Mouse (Mus musculus) hindbrain, embryonic 15.5 days (tissue): ENCODE data around the gene Dnajc8. TPM values are rescaled to one million over a fixed set of nuclear protein-coding genes. Genes with fewer than 3 reads are reported as not detected.
"Not testable (repeated sequence)": the region's sequence is repeated elsewhere in the genome, so short reads cannot be mapped to it uniquely, and the experiment has no call there.

ENCODE experiments used
- ATAC-seq: fragments of 200-750 bp; cut with Nextera tagmentation; 2 replicates; pipeline ENCODE4 v1.8.0; 2017; ENCODE audit warnings: low read depth, moderate number of reproducible peaks, moderate TSS enrichment; ENCODE audit not compliant: low FRiP score
- H3K27ac ChIP-seq: fragments of 300-500 bp; sonication (generic); replicated peaks from 2 replicates; pipeline ENCODE4 v1.5.1; 2015; ENCODE audit warnings: mild to moderate bottlenecking, inconsistent platforms
- H3K27me3 ChIP-seq: fragments of 300-500 bp; sonication (generic); 2 replicates; pipeline ENCODE4 v1.6.1; 2015; ENCODE audit warnings: control low read depth, inconsistent platforms
- H3K36me3 ChIP-seq: fragments of 300-500 bp; sonication (generic); 2 replicates; pipeline ENCODE4 v1.6.1; 2015; ENCODE audit warnings: control low read depth, inconsistent platforms
- H3K4me1 ChIP-seq: fragments of 300-500 bp; sonication (generic); replicated peaks from 2 replicates; pipeline ENCODE4 v1.6.1; 2015; ENCODE audit warnings: control low read depth, inconsistent platforms
- H3K4me2 ChIP-seq: fragments of 300-500 bp; sonication (generic); 2 replicates; pipeline ENCODE4 v1.6.1; 2015; ENCODE audit warnings: moderate library complexity, mild to moderate bottlenecking, inconsistent platforms
- H3K4me3 ChIP-seq: fragments of 300-500 bp; sonication (generic); 2 replicates; pipeline ENCODE4 v1.5.1; 2015; ENCODE audit warnings: mild to moderate bottlenecking, inconsistent platforms
- H3K9ac ChIP-seq: fragments of 300-500 bp; sonication (generic); 2 replicates; pipeline ENCODE4 v1.6.1; 2015; ENCODE audit warnings: inconsistent platforms
- H3K9me3 ChIP-seq: fragments of 300-500 bp; sonication (generic); 2 replicates; pipeline ENCODE4 v1.6.1; 2016; ENCODE audit warnings: control low read depth, inconsistent platforms
- WGBS: fragments of 180-500 bp; shearing (Covaris S2); methylation state at CpG from one replicate; pipeline ENCODE4 v1.1.7; 2015; 5-methylcytosine and 5-hydroxymethylcytosine counted together
- polyA plus RNA-seq: library from polyadenylated mRNA; unstranded; fragments of >200 nt; fragmentation: Nextera tagmentation; extraction: Ambion mirVana; gene quantifications from 2 replicates; pipeline ENCODE4 v1.2.1, GENCODE M21; 2015

Gene Dnajc8
- polyA plus RNA-seq, 1 experiment from 2014 or later: 133 TPM

DNA sequence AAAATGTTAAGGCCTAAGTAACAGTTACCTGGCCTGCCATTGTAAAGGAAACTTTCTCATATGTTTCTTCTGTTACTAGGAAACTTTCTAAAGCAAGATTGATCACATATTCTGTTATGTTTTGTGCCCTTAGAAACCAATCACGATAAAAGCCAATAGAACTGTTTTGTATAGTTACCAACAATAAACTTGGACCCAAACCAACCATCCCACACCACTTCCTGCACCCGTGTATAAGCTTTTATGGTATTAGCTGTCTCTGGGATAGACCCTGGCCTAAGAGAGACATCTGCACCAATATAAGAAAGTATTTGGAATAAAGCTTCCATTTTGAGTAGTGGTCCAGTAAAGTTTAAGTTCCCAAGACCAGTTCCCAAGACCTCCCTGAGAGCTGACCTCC is 49.6 kb downstream of the Dnajc8 start:
- Histone ChIP-seq H3K9ac (no peak overlapping the region), H3K4me2 (no peak overlapping the region), H3K36me3 (no peaks in the 10 kb centered on the region), H3K27ac (no peak overlapping the region), H3K27me3 (no peaks in the 10 kb centered on the region), H3K4me1 (no peaks in the 10 kb centered on the region), H3K9me3 (no peaks in the 10 kb centered on the region), H3K4me3 (no peak overlapping the region)
- ATAC-seq: no peak
- WGBS: 81% methylated on average over 2 of the region's 2 CpGs

DNA sequence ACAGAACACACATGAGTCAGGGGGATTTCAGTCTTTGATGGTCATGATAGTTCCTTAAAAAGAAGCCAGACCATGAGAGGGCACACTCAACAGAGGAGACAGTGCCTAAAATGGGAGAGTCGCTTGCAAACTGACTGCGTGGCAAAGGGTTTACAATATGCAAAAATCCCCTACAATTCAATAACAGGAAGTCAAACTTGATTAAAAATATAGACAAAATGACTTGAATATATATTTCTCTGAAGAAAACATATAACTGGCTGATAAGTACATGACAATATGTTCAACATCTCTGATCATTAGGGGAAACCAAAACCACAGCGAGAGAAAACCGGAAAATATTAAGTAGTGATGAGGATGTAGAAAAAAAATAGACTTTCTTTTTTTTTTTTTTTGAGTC is 50.9 kb downstream of the Dnajc8 start:
- Histone ChIP-seq H3K4me3 (no peak overlapping the region), H3K27ac (no peak overlapping the region), H3K27me3 (no peaks in the 10 kb centered on the region), H3K36me3 (no peaks in the 10 kb centered on the region), H3K4me1 (no peaks in the 10 kb centered on the region), H3K9ac (no peak overlapping the region), H3K4me2 (no peak overlapping the region), H3K9me3 (no peaks in the 10 kb centered on the region)
- no peak for ATAC-seq
- 96% methylated on average over 4 of the region's 4 CpGs for WGBS

DNA sequence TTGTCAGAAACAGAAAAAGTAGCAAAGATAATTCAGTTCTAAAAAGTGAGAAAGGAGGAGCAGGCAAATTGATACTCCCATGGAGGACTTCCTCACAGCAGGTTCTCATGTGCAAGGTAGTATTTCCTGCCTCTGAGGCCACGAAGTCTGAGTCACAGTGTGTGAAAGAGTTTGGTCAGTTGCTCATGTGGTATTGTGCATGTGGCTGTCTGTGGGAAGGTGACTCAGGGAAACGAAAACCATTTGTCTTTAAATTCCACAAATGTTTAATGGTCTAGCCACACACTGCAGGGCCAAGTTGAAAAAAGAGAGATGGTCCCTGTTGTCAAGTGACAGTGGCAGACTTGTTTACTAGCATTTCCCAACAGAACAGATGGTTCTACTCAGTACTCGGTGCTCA is 53.2 kb downstream of the Dnajc8 start:
- H3K27me3 ChIP-seq: no peaks in the 10 kb centered on the region
- no peak for ATAC-seq
- H3K4me1 ChIP-seq: no peaks in the 10 kb centered on the region
- no peak overlapping the region for H3K9ac ChIP-seq
- H3K9me3 ChIP-seq: no peaks in the 10 kb centered on the region
- 82% methylated on average over 3 of the region's 3 CpGs for WGBS
- H3K4me3 ChIP-seq: no peak overlapping the region
- H3K4me2 ChIP-seq: no peak overlapping the region
- H3K27ac ChIP-seq: no peak overlapping the region
- no peaks in the 10 kb centered on the region for H3K36me3 ChIP-seq

DNA sequence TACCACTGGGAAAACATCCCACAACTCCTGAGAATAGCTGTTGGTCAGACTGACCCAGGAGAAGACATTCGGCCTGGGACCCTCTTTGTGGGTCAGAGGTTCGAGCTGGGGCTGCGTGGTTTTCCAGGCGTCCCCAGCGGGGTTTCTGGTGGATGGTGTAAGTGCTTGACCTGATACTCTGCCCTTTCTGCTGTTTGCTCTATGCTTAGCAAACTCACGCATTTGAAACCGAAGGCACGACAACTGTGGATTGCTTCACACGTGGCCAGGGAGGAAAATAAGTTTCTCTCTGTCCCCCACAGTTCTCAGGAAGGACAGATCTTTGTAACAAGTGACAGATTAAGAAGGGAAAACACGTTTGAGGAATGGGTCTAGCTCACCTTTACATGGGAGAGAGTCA is 55.3 kb downstream of the Dnajc8 start:
- ATAC-seq: no peak
- no peak overlapping the region for H3K27ac ChIP-seq
- H3K4me2 ChIP-seq: no peak overlapping the region
- H3K4me3 ChIP-seq: no peak overlapping the region
- H3K36me3 ChIP-seq: no peaks in the 10 kb centered on the region
- no peaks in the 10 kb centered on the region for H3K27me3 ChIP-seq
- no peaks in the 10 kb centered on the region for H3K4me1 ChIP-seq
- 86% methylated on average over 10 of the region's 10 CpGs for WGBS
- no peaks in the 10 kb centered on the region for H3K9me3 ChIP-seq
- H3K9ac ChIP-seq: no peak overlapping the region

DNA sequence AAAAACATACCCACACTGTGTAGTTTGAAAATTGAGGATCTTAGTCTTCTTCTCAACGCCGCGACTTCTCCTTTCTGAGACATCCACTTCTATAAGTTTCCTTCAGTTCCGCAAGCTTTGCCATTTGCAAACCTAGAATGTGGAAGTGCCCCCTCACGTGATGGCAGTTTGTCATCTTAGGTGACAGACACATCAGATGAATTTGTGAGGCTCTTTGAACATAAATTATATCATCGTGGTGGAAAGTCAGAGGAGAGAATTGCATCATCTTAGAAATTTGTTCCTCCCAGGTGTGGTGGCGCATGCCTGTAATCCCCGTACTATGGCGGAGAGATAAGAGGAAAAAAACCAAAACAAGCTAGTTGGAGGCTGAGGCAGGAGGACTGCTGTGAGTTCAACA is 57.6 kb downstream of the Dnajc8 start:
- no peak for ATAC-seq
- no peaks in the 10 kb centered on the region for H3K27me3 ChIP-seq
- 94% methylated on average over 9 of the region's 9 CpGs for WGBS

DNA sequence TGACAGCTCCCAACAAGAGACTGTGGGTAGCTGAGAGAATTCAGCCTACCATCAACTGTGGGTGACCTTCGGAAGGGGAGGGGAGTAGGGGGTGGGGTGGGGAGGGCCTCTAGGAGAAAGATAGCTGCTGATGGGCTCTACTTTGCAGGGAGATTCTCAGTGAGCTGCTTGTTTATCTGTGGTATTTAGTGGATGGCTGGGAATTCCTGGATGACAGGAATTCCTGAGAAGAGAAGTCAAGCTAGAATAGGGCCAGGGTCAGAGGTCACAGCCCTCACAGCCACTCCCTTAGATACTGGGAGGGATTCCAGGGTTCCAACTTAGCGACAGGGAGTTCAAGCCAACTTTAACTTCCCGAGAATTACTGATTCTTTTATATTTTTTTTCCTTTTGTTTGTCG is 58.8 kb downstream of the Dnajc8 start:
- no peak for ATAC-seq
- H3K4me2 ChIP-seq: no peak overlapping the region
- no peaks in the 10 kb centered on the region for H3K9me3 ChIP-seq
- 21% methylated on average over 4 of the region's 4 CpGs for WGBS
- no peaks in the 10 kb centered on the region for H3K4me1 ChIP-seq
- no peak overlapping the region for H3K27ac ChIP-seq
- H3K4me3 ChIP-seq: no peak overlapping the region
- no peak overlapping the region for H3K9ac ChIP-seq
- H3K36me3 ChIP-seq: no peaks in the 10 kb centered on the region
- no peaks in the 10 kb centered on the region for H3K27me3 ChIP-seq

More for the DNA sequence above, 57.6 kb downstream of the Dnajc8 start:
- H3K9me3 ChIP-seq: no peaks in the 10 kb centered on the region
- no peak overlapping the region for H3K4me3 ChIP-seq
- no peaks in the 10 kb centered on the region for H3K4me1 ChIP-seq
- H3K4me2 ChIP-seq: no peak overlapping the region
- no peak overlapping the region for H3K27ac ChIP-seq
- no peaks in the 10 kb centered on the region for H3K36me3 ChIP-seq
- H3K9ac ChIP-seq: no peak overlapping the region

DNA sequence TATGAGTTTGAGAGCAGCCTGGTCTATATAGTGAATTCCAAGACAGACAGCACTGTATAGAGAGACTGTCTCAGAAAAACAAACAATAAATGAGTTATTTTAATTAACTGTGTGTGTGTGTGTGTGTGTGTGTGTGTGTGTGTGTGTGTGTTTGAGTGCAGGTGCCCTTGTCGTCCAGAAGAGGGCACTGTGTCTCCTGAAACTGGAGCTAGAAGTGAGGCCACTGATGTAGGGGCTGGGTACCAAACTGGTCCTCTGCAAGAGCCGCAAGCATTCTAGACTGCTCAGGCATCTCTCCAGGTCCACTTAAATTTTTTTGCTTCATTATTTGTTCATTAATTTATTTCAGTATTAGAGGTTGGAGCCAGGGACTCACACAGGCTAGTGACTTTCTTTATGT is 63.5 kb downstream of the Dnajc8 start:
- Histone ChIP-seq H3K27me3 (no peaks in the 10 kb centered on the region), H3K9me3 (no peaks in the 10 kb centered on the region), H3K9ac (no peak overlapping the region), H3K4me2 (no peak overlapping the region), H3K36me3 (no peaks in the 10 kb centered on the region), H3K4me3 (no peak overlapping the region), H3K4me1 (no peaks in the 10 kb centered on the region), H3K27ac (no peak overlapping the region)
- WGBS: 89% methylated on average over 2 of the region's 2 CpGs
- no peak for ATAC-seq

DNA sequence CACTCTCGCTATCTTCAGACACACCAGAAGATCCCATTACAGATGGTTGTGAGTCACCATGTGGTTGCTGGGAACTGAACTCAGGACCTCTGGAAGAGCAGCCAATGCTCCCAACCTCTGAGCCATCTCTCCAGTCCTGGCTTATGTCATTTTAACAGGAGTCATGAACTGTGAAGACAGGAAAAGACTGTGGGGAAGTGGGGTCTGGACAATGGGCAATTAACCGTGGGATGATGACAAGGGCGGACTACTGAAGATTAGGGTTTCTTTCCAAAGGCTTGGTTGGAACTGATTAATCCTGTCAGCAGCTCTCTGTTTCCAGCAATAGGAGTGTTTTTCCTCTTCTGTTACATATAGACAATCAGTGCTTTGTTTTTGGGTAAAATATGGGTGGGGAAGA is 64.4 kb downstream of the Dnajc8 start:
- no peak overlapping the region for H3K4me3 ChIP-seq
- H3K36me3 ChIP-seq: no peaks in the 10 kb centered on the region
- H3K4me2 ChIP-seq: no peak overlapping the region
- no peak overlapping the region for H3K27ac ChIP-seq
- no peaks in the 10 kb centered on the region for H3K4me1 ChIP-seq
- no peaks in the 10 kb centered on the region for H3K9me3 ChIP-seq
- ATAC-seq: no peak
- H3K9ac ChIP-seq: no peak overlapping the region
- no peaks in the 10 kb centered on the region for H3K27me3 ChIP-seq
- WGBS: 91% methylated on average over 3 of the region's 3 CpGs

DNA sequence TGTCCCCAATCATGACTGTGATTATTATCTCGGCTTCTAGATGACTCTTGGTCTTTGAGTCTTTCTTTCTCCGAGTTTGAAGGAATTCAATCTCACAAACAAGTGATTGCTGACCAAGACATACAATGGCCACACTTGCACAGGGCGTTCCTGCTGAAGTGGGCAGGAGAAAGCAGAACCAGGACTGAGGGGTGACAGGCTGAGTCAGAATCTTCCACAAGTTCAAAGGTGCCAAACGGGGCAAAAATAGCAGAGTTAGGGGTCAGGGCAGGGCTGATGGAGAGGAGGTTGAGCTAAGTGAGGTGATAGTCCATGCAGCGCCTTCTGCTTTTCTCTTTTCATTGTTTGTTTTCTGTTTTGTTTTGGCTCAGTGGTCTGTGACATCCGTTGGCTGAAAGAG is 65.1 kb downstream of the Dnajc8 start:
- Histone ChIP-seq H3K4me2 (no peak overlapping the region), H3K4me1 (no peaks in the 10 kb centered on the region), H3K4me3 (no peak overlapping the region), H3K36me3 (no peaks in the 10 kb centered on the region), H3K27me3 (no peaks in the 10 kb centered on the region), H3K27ac (no peak overlapping the region), H3K9me3 (no peaks in the 10 kb centered on the region), H3K9ac (no peak overlapping the region)
- WGBS: 77% methylated on average over 6 of the region's 6 CpGs
- ATAC-seq: no peak

DNA sequence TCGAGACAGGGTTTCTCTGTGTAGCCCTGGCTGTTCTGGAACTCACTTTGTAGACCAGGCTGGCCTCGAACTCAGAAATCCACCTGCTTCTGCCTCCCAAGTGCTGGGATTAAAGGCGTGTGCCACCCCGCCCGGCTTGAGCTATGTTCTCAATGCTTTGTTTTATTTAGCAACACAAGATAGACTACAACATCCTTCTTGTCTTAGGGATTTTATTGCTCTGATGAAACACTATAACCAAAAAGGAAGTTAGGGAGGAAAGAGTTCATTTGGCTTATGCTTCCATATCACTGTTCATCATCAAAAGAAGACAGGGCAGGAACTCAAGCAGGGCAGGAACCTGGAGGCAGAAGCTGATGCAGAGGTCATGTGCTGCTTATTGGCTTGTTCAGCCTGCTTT is 65.9 kb downstream of the Dnajc8 start:
- H3K9me3 ChIP-seq, ATAC-seq, H3K4me2 ChIP-seq, H3K4me3 ChIP-seq, H3K36me3 ChIP-seq, H3K27ac ChIP-seq, H3K27me3 ChIP-seq, H3K9ac ChIP-seq, H3K4me1 ChIP-seq: not testable (repeated sequence)
- WGBS: 86% methylated on average over 5 of the region's 5 CpGs

Other genes with a start within 250 kb of the Dnajc8 start
- 3.1 and 3.4 TPM in 2 replicates for gene Rab42, start 232.2 kb upstream of the Dnajc8 start, polyA plus RNA-seq
- 71.9 and 80.2 TPM in 2 replicates for gene Trnau1ap, start 206.0 kb upstream of the Dnajc8 start, polyA plus RNA-seq
- 35.4 and 40.3 TPM in 2 replicates for gene Rcc1, start 181.9 kb upstream of the Dnajc8 start, polyA plus RNA-seq
- gene Phactr4, start 113.1 kb upstream of the Dnajc8 start, polyA plus RNA-seq: 8.0 and 8.1 TPM in 2 replicates
- gene Med18, start 71.6 kb upstream of the Dnajc8 start, polyA plus RNA-seq: 14.6 and 16.1 TPM in 2 replicates
- gene Sesn2, start 25.0 kb upstream of the Dnajc8 start, polyA plus RNA-seq: 11.1 and 11.5 TPM in 2 replicates
- 1,320 and 1,434 TPM in 2 replicates for gene Atpif1, start 1.9 kb upstream of the Dnajc8 start, polyA plus RNA-seq
- 0.93 and 1.2 TPM in 2 replicates for gene Ptafr, start 28.5 kb downstream of the Dnajc8 start, polyA plus RNA-seq
- 11.7 and 13.4 TPM in 2 replicates for gene Eya3, start 103.4 kb downstream of the Dnajc8 start, polyA plus RNA-seq
- gene Xkr8, start 197.0 kb downstream of the Dnajc8 start, polyA plus RNA-seq: 4.9 and 5.4 TPM in 2 replicates
- gene Smpdl3b, start 221.7 kb downstream of the Dnajc8 start, polyA plus RNA-seq: 0.54 and 0.71 TPM in 2 replicates
- 41.5 and 43.6 TPM in 2 replicates for gene Rpa2, start 232.8 kb downstream of the Dnajc8 start, polyA plus RNA-seq